Mouse (Mus musculus) C2C12 (cell line): Measurements from ENCODE around the gene Bloc1s6. TPM values are rescaled to one million over a fixed set of nuclear protein-coding genes. Genes with fewer than 3 reads are reported as not detected.

Source experiments
- H3K27me3 ChIP-seq: one replicate; pipeline ENCODE4 v1.6.1; 2011; ENCODE audit not compliant: control insufficient read depth, insufficient read depth, insufficient read length
- H3K36me3 ChIP-seq: one replicate; pipeline ENCODE4 v1.6.1; 2011; ENCODE audit not compliant: control insufficient read depth, insufficient read depth
- H3K4me3 ChIP-seq: one replicate; pipeline ENCODE4 v1.5.1; 2011; ENCODE audit warnings: mild to moderate bottlenecking, control low read depth; ENCODE audit not compliant: poor library complexity, insufficient read depth, severe bottlenecking
- H3K79me2 ChIP-seq: one replicate; pipeline ENCODE4 v1.6.1; 2011; ENCODE audit not compliant: control insufficient read depth, insufficient read depth
- H3K79me3 ChIP-seq: one replicate; pipeline ENCODE4 v1.6.1; 2011; ENCODE audit warnings: low read depth, control low read depth
- H3ac ChIP-seq: one replicate; pipeline ENCODE3; 2011; ENCODE audit warnings: low read depth; ENCODE audit not compliant: control insufficient read depth, insufficient read length
- CEBPB ChIP-seq: IDR thresholded peaks from one replicate; pipeline ENCODE4 v1.6.1; 2011; ENCODE audit warnings: low read depth, mild to moderate bottlenecking, control low read depth, moderate library complexity
- CTCF ChIP-seq: IDR thresholded peaks from one replicate; pipeline ENCODE4 v1.5.1; 2011; ENCODE audit not compliant: control insufficient read depth, insufficient read depth, insufficient read length
- FOSL1 ChIP-seq: IDR thresholded peaks from one replicate; pipeline ENCODE4 v1.8.0; 2011; ENCODE audit warnings: mild to moderate bottlenecking, low read length; ENCODE audit not compliant: poor library complexity, insufficient read depth, severe bottlenecking
- MAX ChIP-seq: IDR thresholded peaks from one replicate; pipeline ENCODE4 v1.6.1; 2011; ENCODE audit warnings: mild to moderate bottlenecking, control low read depth
- MYOD1 ChIP-seq: IDR thresholded peaks from one replicate; pipeline ENCODE4 v1.6.1; 2011; ENCODE audit warnings: low read depth; ENCODE audit not compliant: control insufficient read depth, insufficient read length
- MYOG ChIP-seq: IDR thresholded peaks from one replicate; pipeline ENCODE4 v1.6.1; 2011; ENCODE audit not compliant: control insufficient read depth, insufficient read length; ENCODE audit errors: extremely low read depth
- USF1 ChIP-seq: IDR thresholded peaks from one replicate; pipeline ENCODE4 v1.6.1; 2011; ENCODE audit warnings: low read depth, mild to moderate bottlenecking, control low read depth, moderate library complexity
- polyA plus RNA-seq: library from polyadenylated mRNA; unstranded; fragments of >200 nt; fragmentation: generic; extraction: Trizol; gene quantifications from one replicate; pipeline ENCODE4 v1.2.1, GENCODE M21; 2012; ENCODE audit warnings: missing spikeins

Gene Bloc1s6
- polyA plus RNA-seq, 1 experiment = 19.1 TPM

- Histone ChIP-seq H3K4me3 (no peak overlapping the region), H3ac (no peak overlapping the region), H3K36me3 (no peaks in the 10 kb centered on the region), H3K27me3 (no peaks in the 10 kb centered on the region), H3K79me3 (no peaks in the 10 kb centered on the region), H3K79me2 (no peaks in the 10 kb centered on the region)
- TF ChIP-seq MYOD1 = no peak
- TF ChIP-seq FOSL1 = no peak
- TF ChIP-seq CEBPB = no peak
- TF ChIP-seq MAX = no peak
- TF ChIP-seq USF1 = no peak
- no peak for TF ChIP-seq CTCF
- no peak for TF ChIP-seq MYOG
Observed at GRCm38 (mm10) chr2:122781590-122782356, 43.5 kb downstream of the Bloc1s6 start.

DNA sequence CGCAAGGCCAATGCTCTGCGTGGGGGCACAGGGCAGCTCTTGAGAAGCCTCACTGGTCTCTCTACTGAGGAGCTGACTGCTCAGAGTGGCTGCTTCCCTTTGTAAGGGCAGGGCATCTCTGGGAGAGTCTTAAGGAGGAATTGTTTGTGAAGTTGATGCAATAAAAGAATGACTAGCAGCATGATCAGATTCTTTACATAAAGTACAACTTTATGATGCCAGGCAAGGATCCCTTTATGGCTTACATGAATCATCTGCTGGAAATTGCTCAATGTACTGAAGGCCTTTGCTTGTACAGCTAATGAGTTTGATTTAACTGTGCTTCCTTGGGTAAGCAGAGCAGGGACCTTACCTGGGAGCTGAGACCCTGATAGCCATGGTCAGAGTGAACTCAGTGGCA, 45.4 kb downstream of the Bloc1s6 start:
- H3ac ChIP-seq = no peak overlapping the region
- no peaks in the 10 kb centered on the region for H3K79me3 ChIP-seq
- H3K36me3 ChIP-seq = no peaks in the 10 kb centered on the region
- no peaks in the 10 kb centered on the region for H3K27me3 ChIP-seq
- H3K4me3 ChIP-seq = no peak overlapping the region
- H3K79me2 ChIP-seq = no peaks in the 10 kb centered on the region
- TF ChIP-seq CEBPB (no peak), CTCF (no peak), MAX (no peak), FOSL1 (no peak), MYOG (no peak), MYOD1 (no peak), USF1 (no peak)

GRCm38 (mm10) chr2:122784701-122785100, 46.4 kb downstream of the Bloc1s6 start:
- no peaks in the 10 kb centered on the region for H3K79me3 ChIP-seq
- H3K4me3 ChIP-seq = no peak overlapping the region
- no peaks in the 10 kb centered on the region for H3K36me3 ChIP-seq
- H3K79me2 ChIP-seq = no peaks in the 10 kb centered on the region
- H3ac ChIP-seq = no peak overlapping the region
- H3K27me3 ChIP-seq = no peaks in the 10 kb centered on the region
- TF ChIP-seq MAX (no peak), CTCF (no peak), CEBPB (no peak), FOSL1 (no peak), USF1 (no peak), MYOG (no peak), MYOD1 (no peak)

- Histone ChIP-seq H3K4me3 (no peak overlapping the region), H3K36me3 (no peaks in the 10 kb centered on the region), H3K79me2 (no peaks in the 10 kb centered on the region), H3K27me3 (no peaks in the 10 kb centered on the region), H3K79me3 (no peaks in the 10 kb centered on the region), H3ac (no peak overlapping the region)
- no peak for TF ChIP-seq CTCF
- TF ChIP-seq MYOD1 = no peak
- TF ChIP-seq MYOG = no peak
- TF ChIP-seq MAX = no peak
- TF ChIP-seq USF1 = no peak
- TF ChIP-seq FOSL1 = no peak
- no peak for TF ChIP-seq CEBPB
Observed at GRCm38 (mm10) chr2:122786167-122786566, 47.9 kb downstream of the Bloc1s6 start.

GRCm38 (mm10) chr2:122789311-122789710, 51.0 kb downstream of the Bloc1s6 start:
- no peak overlapping the region for H3ac ChIP-seq
- no peak for TF ChIP-seq USF1
- no peak for TF ChIP-seq FOSL1
- no peak for TF ChIP-seq MYOD1
- no peak for TF ChIP-seq MAX
- TF ChIP-seq CTCF = no peak
- no peak for TF ChIP-seq MYOG
- no peak for TF ChIP-seq CEBPB
- H3K36me3 ChIP-seq = no peaks in the 10 kb centered on the region
- no peak overlapping the region for H3K4me3 ChIP-seq
- no peaks in the 10 kb centered on the region for H3K79me2 ChIP-seq
- no peaks in the 10 kb centered on the region for H3K79me3 ChIP-seq
- H3K27me3 ChIP-seq = no peaks in the 10 kb centered on the region
